Mouse (Mus musculus): ENCODE results near the gene Senp6. TPM values are rescaled to one million over a fixed set of nuclear protein-coding genes. Genes with fewer than 3 reads are reported as not detected.
"Not testable (repeated sequence)": the region's sequence is repeated elsewhere in the genome, so short reads cannot be mapped to it uniquely, and the experiment has no call there.

Senp6 gene
- 65.3 and 70.6 TPM in 2 replicates for polyA plus RNA-seq (2014; fragmentation: Nextera tagmentation; extraction: Ambion mirVana)

GRCm38 (mm10) chr9:80066367-80067220, at the start of gene Senp6:
Gene Senp6 (plus strand): TSS chr9:80066903.
- peak; percentile 92 for ATAC-seq (ENCODE audit: low read depth)
- H3K27me3 ChIP-seq (ENCODE audit: control insufficient read depth, insufficient read depth, low read length) = no peaks in the 10 kb centered on the region
- H3K9ac ChIP-seq (replicated peaks; ENCODE audit: low read depth, low read length) = peak within 1 kb of the TSS; percentile 100
- peaks cover 15% of the 10 kb centered on the region for H3K4me1 ChIP-seq (ENCODE audit: control insufficient read depth, insufficient read depth, low read length)
- peak within 1 kb of the TSS; percentile 90 for H3K4me3 ChIP-seq (ENCODE audit: low read depth, low read length)
- peak within 1 kb of the TSS; percentile 62 for H3K4me2 ChIP-seq (ENCODE audit: low read depth, low read length)
- H3K9me3 ChIP-seq (ENCODE audit: control insufficient read depth, low read length) = no peaks in the 10 kb centered on the region
- H3K27ac ChIP-seq (ENCODE audit: low read depth, low read length) = peak within 1 kb of the TSS; percentile 100
- H3K36me3 ChIP-seq (ENCODE audit: control insufficient read depth, insufficient read depth, low read length) = no peaks in the 10 kb centered on the region
- WGBS = 2% methylated on average over 42 of the region's 74 CpGs

DNA sequence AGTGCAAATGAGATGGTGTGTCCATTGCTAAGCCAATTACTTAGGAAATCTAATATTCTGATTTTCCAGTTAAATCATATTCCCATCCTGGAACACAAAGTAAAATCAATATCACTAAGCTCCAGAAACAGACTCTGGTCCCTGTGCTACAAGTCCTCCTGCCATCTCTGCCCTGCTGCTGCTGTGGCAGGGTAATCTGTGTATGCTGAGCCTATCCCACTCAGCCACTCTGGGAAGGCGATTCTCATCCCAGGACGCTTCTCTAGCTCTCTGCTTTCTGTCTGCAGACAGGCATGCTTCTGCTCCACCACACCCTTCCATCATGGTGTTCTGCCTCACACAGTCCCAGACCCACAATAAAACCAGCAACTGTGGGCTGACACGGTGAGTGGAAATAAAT, 46.3 kb upstream of the Senp6 start:
- Histone ChIP-seq H3K4me1 (ENCODE audit: control insufficient read depth, insufficient read depth, low read length) (no peaks in the 10 kb centered on the region), H3K9me3 (ENCODE audit: control insufficient read depth, low read length) (no peaks in the 10 kb centered on the region), H3K4me3 (ENCODE audit: low read depth, low read length) (no peak overlapping the region), H3K36me3 (ENCODE audit: control insufficient read depth, insufficient read depth, low read length) (no peaks in the 10 kb centered on the region), H3K4me2 (ENCODE audit: low read depth, low read length) (no peak overlapping the region), H3K27me3 (ENCODE audit: control insufficient read depth, insufficient read depth, low read length) (no peaks in the 10 kb centered on the region), H3K27ac (ENCODE audit: low read depth, low read length) (no peak overlapping the region), H3K9ac (replicated peaks; ENCODE audit: low read depth, low read length) (no peak overlapping the region)
- WGBS = 64% methylated on average over 3 of the region's 3 CpGs
- ATAC-seq (ENCODE audit: low read depth) = no peak

DNA sequence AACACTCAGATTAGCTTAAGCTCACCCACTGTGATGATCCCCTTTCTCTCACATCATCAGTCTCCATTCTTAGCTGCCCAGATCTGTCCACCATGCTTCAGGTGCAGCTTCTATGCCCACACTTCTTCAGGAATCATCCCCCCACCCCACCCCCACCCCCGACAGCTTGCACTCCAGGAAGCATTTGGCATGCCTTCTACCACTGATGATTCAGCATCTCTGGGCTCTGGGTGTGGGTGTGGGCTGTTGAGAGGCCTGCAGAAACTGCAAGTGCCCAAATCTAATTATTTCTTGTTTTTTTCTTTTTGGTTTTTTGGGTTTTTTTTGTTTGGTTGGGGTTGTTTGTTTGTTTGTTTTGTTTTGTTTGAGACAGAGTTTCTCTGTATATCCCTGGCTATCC, 45.1 kb upstream of the Senp6 start:
- Histone ChIP-seq H3K27me3 (ENCODE audit: control insufficient read depth, insufficient read depth, low read length) (no peaks in the 10 kb centered on the region), H3K4me3 (ENCODE audit: low read depth, low read length) (no peak overlapping the region), H3K27ac (ENCODE audit: low read depth, low read length) (no peak overlapping the region), H3K9ac (replicated peaks; ENCODE audit: low read depth, low read length) (no peak overlapping the region), H3K9me3 (ENCODE audit: control insufficient read depth, low read length) (no peaks in the 10 kb centered on the region), H3K4me1 (ENCODE audit: control insufficient read depth, insufficient read depth, low read length) (no peaks in the 10 kb centered on the region), H3K4me2 (ENCODE audit: low read depth, low read length) (no peak overlapping the region), H3K36me3 (ENCODE audit: control insufficient read depth, insufficient read depth, low read length) (no peaks in the 10 kb centered on the region)
- no peak for ATAC-seq (ENCODE audit: low read depth)
- 62% methylated on average over 1 of the region's 1 CpGs for WGBS

DNA sequence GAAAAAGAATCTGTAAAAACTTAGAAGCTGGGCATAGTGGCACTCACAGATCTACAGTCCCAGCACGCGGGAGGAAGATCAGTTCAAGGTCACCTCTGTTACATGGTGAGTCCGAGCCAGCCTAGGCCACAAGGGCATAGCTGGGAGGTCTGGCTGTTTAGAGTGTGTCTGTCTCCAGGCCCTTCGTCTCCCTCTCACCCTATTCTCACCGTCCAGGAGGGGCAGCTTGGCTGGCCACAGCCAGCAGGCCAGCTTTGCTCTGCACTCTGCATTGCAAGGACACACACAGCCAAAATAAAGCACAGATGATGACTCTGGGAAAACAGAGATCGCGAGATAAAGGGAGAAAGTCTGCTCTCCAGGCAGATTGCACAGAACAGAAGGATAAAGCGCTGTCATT, 43.9 kb upstream of the Senp6 start:
- no peaks in the 10 kb centered on the region for H3K36me3 ChIP-seq (ENCODE audit: control insufficient read depth, insufficient read depth, low read length)
- no peaks in the 10 kb centered on the region for H3K9me3 ChIP-seq (ENCODE audit: control insufficient read depth, low read length)
- H3K4me2 ChIP-seq (ENCODE audit: low read depth, low read length) = no peak overlapping the region
- WGBS = 71% methylated on average over 8 of the region's 8 CpGs
- no peak overlapping the region for H3K4me3 ChIP-seq (ENCODE audit: low read depth, low read length)
- no peaks in the 10 kb centered on the region for H3K4me1 ChIP-seq (ENCODE audit: control insufficient read depth, insufficient read depth, low read length)
- no peaks in the 10 kb centered on the region for H3K27me3 ChIP-seq (ENCODE audit: control insufficient read depth, insufficient read depth, low read length)
- ATAC-seq (ENCODE audit: low read depth) = no peak
- no peak overlapping the region for H3K27ac ChIP-seq (ENCODE audit: low read depth, low read length)
- H3K9ac ChIP-seq (replicated peaks; ENCODE audit: low read depth, low read length) = no peak overlapping the region

GRCm38 (mm10) chr9:80025347-80025746, 41.4 kb upstream of the Senp6 start:
- WGBS = 96% methylated on average over 5 of the region's 5 CpGs
- not testable (repeated sequence) for H3K9ac ChIP-seq (replicated peaks; ENCODE audit: low read depth, low read length); H3K27me3 ChIP-seq (ENCODE audit: control insufficient read depth, insufficient read depth, low read length); H3K4me1 ChIP-seq (ENCODE audit: control insufficient read depth, insufficient read depth, low read length); H3K4me3 ChIP-seq (ENCODE audit: low read depth, low read length); H3K27ac ChIP-seq (ENCODE audit: low read depth, low read length); H3K4me2 ChIP-seq (ENCODE audit: low read depth, low read length); ATAC-seq (ENCODE audit: low read depth); H3K9me3 ChIP-seq (ENCODE audit: control insufficient read depth, low read length); H3K36me3 ChIP-seq (ENCODE audit: control insufficient read depth, insufficient read depth, low read length)

DNA sequence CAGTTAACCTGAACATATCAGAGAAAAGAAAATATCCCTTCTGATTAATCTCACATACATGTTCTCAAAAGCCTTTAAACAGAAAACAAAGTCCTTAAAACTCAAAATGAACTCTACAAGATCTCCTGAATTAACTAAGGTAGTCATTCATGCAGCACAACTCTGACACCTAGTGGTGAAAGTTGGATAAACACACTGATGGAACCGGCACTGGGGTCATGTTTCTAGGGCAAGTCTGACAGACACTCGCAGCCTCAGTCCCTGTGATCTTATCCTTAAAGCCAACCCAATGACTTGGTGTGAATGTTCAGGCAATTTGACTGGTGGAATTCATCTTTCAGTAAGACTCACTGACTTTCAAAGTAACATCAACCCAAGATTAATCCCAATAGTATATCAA, 40.7 kb upstream of the Senp6 start:
- ATAC-seq (ENCODE audit: low read depth) = peak; percentile 46; the same call in 1 of the 2 replicates
- Histone ChIP-seq H3K4me3 (ENCODE audit: low read depth, low read length) (no peak overlapping the region), H3K36me3 (ENCODE audit: control insufficient read depth, insufficient read depth, low read length) (no peaks in the 10 kb centered on the region), H3K4me2 (ENCODE audit: low read depth, low read length) (no peak overlapping the region), H3K9ac (replicated peaks; ENCODE audit: low read depth, low read length) (no peak overlapping the region), H3K4me1 (ENCODE audit: control insufficient read depth, insufficient read depth, low read length) (no peaks in the 10 kb centered on the region), H3K9me3 (ENCODE audit: control insufficient read depth, low read length) (no peaks in the 10 kb centered on the region), H3K27ac (ENCODE audit: low read depth, low read length) (no peak overlapping the region), H3K27me3 (ENCODE audit: control insufficient read depth, insufficient read depth, low read length) (no peaks in the 10 kb centered on the region)
- 3% methylated on average over 2 of the region's 2 CpGs for WGBS

GRCm38 (mm10) chr9:80026581-80027021, 40.1 kb upstream of the Senp6 start:
- H3K9ac ChIP-seq (replicated peaks; ENCODE audit: low read depth, low read length) = no peak overlapping the region
- H3K27ac ChIP-seq (ENCODE audit: low read depth, low read length) = no peak overlapping the region
- no peaks in the 10 kb centered on the region for H3K36me3 ChIP-seq (ENCODE audit: control insufficient read depth, insufficient read depth, low read length)
- no peak overlapping the region for H3K4me2 ChIP-seq (ENCODE audit: low read depth, low read length)
- H3K9me3 ChIP-seq (ENCODE audit: control insufficient read depth, low read length) = no peaks in the 10 kb centered on the region
- no peak overlapping the region for H3K4me3 ChIP-seq (ENCODE audit: low read depth, low read length)
- H3K4me1 ChIP-seq (ENCODE audit: control insufficient read depth, insufficient read depth, low read length) = no peaks in the 10 kb centered on the region
- H3K27me3 ChIP-seq (ENCODE audit: control insufficient read depth, insufficient read depth, low read length) = no peaks in the 10 kb centered on the region
- no peak for ATAC-seq (ENCODE audit: low read depth)
- WGBS = 76% methylated on average over 6 of the region's 6 CpGs

GRCm38 (mm10) chr9:80037262-80037996, 29.3 kb upstream of the Senp6 start:
- H3K9me3 ChIP-seq (ENCODE audit: control insufficient read depth, low read length) = no peaks in the 10 kb centered on the region
- no peak overlapping the region for H3K4me3 ChIP-seq (ENCODE audit: low read depth, low read length)
- H3K4me1 ChIP-seq (ENCODE audit: control insufficient read depth, insufficient read depth, low read length) = no peaks in the 10 kb centered on the region
- WGBS = 91% methylated on average over 13 of the region's 13 CpGs
- H3K36me3 ChIP-seq (ENCODE audit: control insufficient read depth, insufficient read depth, low read length) = no peaks in the 10 kb centered on the region
- H3K27me3 ChIP-seq (ENCODE audit: control insufficient read depth, insufficient read depth, low read length) = no peaks in the 10 kb centered on the region
- H3K4me2 ChIP-seq (ENCODE audit: low read depth, low read length) = no peak overlapping the region
- no peak for ATAC-seq (ENCODE audit: low read depth)
- no peak overlapping the region for H3K9ac ChIP-seq (replicated peaks; ENCODE audit: low read depth, low read length)
- H3K27ac ChIP-seq (ENCODE audit: low read depth, low read length) = no peak overlapping the region

DNA sequence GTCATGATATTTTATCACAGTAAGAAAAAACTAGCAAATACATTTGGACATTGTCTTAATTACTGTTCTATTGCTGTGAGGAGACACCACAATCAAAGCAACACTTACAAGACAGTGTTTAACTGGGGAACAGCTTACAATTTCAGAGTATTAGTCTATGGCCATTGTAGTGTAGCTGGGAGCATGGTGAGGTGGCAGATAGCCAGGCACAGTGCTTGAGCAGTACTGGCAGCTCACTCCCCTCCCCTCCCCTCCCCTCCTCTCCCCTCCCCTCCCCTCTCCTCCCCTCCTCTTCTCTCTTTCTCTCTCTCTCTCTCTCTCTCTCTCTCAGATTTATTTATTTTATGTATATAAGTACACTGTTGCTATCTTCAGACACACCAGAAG, 28.7 kb upstream of the Senp6 start:
- no peak for ATAC-seq (ENCODE audit: low read depth)
- Histone ChIP-seq H3K4me1 (ENCODE audit: control insufficient read depth, insufficient read depth, low read length) (no peaks in the 10 kb centered on the region), H3K36me3 (ENCODE audit: control insufficient read depth, insufficient read depth, low read length) (no peaks in the 10 kb centered on the region), H3K27me3 (ENCODE audit: control insufficient read depth, insufficient read depth, low read length) (no peaks in the 10 kb centered on the region), H3K27ac (ENCODE audit: low read depth, low read length) (no peak overlapping the region), H3K4me3 (ENCODE audit: low read depth, low read length) (no peak overlapping the region), H3K9ac (replicated peaks; ENCODE audit: low read depth, low read length) (no peak overlapping the region), H3K4me2 (ENCODE audit: low read depth, low read length) (no peak overlapping the region), H3K9me3 (ENCODE audit: control insufficient read depth, low read length) (no peaks in the 10 kb centered on the region)
